Mouse (Mus musculus): ENCODE measurements around the gene Rrp36.

Gene Rrp36

DNA sequence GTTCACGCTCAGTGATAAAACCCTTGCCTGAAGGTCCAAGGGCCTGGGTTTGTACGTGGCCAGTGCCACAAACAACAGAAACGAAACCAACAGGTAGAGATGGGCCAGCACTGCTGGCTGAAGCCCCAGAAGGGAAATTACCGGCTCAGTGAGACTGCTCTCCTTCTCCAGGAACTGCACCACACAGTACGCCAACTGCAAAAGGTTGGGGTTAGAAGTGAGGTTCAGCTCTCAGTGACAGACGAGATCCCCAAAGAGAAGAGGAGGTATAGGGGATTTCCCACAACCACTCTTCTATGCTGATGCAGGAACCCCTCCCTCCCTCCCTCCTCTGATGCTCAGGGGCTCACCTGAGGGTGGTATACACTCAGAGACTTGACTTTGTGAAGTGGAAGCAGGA is 11.8 kb upstream of the Rrp36 start:
- DNase-seq (ENCODE audit: low spot score): no peak

- DNase-seq (ENCODE audit: low spot score): no peak
These were observed 8.7 kb upstream of the Rrp36 start for GRCm38 (mm10) chr17:46682654-46683389.

DNA sequence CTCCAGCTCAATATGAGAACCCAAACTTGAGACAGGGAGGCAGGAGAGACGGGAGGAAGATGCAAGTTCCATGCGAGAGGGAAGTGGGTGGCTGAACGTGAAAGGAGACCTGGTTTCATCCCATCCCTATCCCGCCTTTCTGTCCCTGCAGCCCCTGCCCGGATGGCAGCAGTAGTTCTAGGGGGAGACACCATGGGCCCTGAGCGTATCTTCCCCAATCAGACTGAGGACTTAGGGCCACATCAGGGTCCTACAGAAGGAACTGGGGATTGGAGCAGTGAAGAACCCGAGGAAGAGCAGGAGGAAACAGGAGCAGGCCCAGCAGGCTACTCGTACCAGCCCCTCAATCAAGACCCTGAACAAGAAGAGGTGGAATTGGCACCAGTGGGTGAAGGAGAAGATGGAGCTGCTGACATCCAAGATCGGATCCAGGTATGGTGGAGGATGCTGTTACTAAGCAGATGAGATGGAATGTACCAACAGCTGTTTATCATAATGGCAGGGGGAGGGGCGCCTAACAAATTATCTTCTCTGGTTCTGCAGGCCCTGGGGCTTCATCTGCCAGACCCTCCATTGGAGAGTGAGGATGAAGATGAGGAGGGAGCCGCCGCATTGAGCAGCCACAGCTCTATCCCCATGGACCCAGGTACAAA is 7.4 kb upstream of the Rrp36 start:
- no peak for DNase-seq (ENCODE audit: low spot score)

DNA sequence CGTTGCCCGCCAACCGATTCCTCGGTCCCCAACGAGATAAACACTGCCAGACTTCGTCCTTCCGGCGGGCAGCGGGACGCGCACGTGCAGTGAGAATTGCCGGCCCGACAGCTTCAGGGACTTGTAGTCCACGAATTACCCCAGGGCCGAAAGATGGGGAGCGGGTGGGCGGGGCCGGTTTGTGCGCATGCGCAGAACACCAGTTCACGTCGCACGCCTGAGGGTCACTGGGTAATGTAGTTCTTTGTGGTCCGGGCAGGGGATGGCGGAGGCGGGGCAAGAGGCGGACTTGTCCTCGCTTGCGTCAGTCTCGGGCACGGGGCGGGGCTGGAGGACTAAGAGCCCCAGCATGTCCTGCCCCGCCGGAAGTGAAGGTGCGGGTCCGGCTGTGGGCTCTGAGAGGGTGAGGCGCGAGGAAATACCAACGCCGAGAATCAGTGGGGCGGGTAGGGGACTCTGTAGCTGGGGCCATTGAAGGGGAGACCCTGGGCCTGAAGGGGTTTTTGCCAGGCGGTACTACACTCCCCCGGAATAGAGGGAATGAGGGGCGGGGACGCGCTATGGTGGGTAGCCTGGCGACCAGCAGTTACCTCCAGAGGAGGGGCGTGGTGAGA is 6.7 kb upstream of the Rrp36 start, which contains the start of gene Klhdc3:
Klhdc3 (minus strand) TSS at position 155 of the 614 bp plus-strand sequence.
- DNase-seq (ENCODE audit: low spot score): peak; percentile 96

GRCm38 (mm10) chr17:46679843-46680759 is 5.9 kb upstream of the Rrp36 start:
- DNase-seq (ENCODE audit: low spot score): peak; percentile 19

GRCm38 (mm10) chr17:46678911-46679310 is 4.8 kb upstream of the Rrp36 start:
- no peak for DNase-seq (ENCODE audit: low spot score)

- DNase-seq (ENCODE audit: low spot score): no peak
These were observed 4.3 kb upstream of the Rrp36 start, which contains the start of gene Mea1 for GRCm38 (mm10) chr17:46678416-46678815. TSS of gene Mea1 (plus strand) at chr17:46678793.

- no peak for DNase-seq (ENCODE audit: low spot score)
These were observed 555 bp upstream of the Rrp36 start for GRCm38 (mm10) chr17:46674530-46675283.

DNA sequence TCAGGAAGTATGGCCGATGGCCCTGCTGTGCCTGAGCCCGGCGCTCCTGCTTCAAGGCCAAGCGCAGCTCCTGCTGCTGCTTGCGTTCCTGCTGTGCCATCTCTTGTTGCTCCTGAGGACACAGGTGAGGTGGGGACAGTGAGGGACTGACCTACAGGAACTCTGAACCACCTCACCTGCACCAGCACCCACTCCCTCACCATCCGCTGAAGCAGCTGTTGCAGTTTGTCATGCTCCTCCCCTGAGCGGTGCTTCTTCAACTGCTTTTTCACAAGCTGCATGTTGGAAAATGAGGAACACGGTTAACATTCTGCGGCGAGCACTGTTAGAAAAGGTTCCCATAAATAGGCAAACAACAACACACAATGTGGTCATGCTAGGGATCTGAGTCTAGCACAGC is 4.2 kb downstream of the Rrp36 start:
- DNase-seq (ENCODE audit: low spot score): no peak

- DNase-seq (ENCODE audit: low spot score): no peak
These were observed 6.4 kb downstream of the Rrp36 start for GRCm38 (mm10) chr17:46667712-46668111.

- DNase-seq (ENCODE audit: low spot score): no peak
These were observed 11.4 kb downstream of the Rrp36 start for GRCm38 (mm10) chr17:46662730-46663129.

- no peak for DNase-seq (ENCODE audit: low spot score)
These were observed 12.2 kb downstream of the Rrp36 start for GRCm38 (mm10) chr17:46661981-46662380.

DNA sequence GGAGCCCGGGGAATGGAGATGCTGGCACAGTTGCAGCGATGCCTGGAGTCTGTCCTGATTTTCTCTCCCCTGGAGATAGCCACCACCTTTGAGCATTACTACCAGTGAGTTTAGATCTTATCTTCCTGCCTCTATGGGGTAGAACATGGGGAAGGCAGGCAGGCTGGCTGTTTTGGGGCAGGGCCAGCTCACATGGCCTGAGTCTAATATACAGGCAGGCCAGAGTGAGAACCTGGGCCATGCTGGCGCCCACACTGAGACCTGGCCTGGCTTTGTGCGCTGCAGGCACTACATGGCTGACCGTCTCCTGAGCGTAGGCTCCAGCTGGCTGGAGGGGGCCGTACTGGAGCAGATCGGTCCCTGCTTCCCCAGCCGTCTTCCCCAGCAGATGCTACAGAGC is 12.8 kb downstream of the Rrp36 start:
- no peak for DNase-seq (ENCODE audit: low spot score)

DNA sequence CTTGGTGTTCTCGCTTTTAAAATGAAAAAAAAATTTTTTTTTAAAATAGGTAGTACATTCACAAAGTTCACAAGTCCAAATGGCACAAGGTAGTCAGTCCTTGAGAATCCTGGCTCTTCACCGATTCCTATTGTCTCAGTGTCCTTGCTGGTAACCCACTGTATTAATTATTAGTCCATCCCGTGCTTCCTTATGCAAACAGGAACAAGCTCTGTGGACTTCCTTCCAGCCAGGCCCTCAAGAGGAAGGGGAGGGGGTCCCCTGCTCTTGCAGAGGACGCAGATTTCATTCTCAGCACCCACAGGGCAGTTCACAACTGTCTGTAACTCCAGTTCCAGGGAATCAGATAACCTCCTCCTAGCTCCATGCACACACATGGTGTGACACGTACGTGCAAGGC is 18.1 kb downstream of the Rrp36 start:
- DNase-seq (ENCODE audit: low spot score): no peak

GRCm38 (mm10) chr17:46651755-46652547 is 22.2 kb downstream of the Rrp36 start:
- no peak for DNase-seq (ENCODE audit: low spot score)

GRCm38 (mm10) chr17:46651292-46651691 is 22.9 kb downstream of the Rrp36 start:
- no peak for DNase-seq (ENCODE audit: low spot score)

DNA sequence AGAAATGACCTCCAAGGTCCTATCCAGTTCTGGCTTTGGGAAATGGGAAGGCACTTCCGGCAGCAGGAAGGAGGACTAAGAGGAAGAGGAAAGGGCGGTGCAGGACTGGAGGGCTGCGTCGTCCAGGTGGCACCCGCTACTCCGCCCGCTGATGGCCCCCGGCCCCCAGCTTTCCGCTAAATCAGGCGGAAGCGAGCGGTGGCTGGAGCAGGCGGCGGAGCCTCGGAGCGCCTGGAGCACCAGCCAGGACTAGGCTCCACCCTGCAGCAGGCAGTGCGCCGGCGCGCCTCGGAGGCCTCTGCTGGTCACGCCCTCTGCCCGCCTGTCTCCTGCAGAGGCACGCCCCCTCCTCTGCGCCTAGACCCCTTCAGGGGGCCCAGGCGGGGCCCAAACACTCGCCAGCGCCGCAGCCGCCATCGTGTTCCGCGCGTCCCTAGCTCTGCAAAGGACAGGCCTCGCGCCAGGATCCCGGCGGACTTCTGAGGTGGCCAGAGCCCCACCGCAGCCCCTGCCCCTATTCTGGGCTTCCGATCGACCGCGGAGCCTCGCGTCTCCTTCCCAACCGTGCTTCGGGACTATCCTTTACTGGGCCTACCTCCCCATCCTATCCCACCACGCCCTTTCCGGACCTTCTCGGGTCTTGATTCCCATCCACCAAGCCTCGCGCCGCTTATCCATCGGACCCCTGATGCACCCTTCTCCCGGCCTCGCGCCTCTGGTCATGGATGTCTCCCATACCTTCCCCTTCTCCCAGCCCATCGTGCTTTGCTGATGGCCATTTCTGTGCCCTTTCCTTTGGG is 23.7 kb downstream of the Rrp36 start, which contains the start of gene Cul7:
Cul7 (plus strand) TSS at position 106 of the 800 bp plus-strand sequence.
- peak; percentile 53 for DNase-seq (ENCODE audit: low spot score)

GRCm38 (mm10) chr17:46649811-46650210 is 24.3 kb downstream of the Rrp36 start:
- DNase-seq (ENCODE audit: low spot score): no peak

DNA sequence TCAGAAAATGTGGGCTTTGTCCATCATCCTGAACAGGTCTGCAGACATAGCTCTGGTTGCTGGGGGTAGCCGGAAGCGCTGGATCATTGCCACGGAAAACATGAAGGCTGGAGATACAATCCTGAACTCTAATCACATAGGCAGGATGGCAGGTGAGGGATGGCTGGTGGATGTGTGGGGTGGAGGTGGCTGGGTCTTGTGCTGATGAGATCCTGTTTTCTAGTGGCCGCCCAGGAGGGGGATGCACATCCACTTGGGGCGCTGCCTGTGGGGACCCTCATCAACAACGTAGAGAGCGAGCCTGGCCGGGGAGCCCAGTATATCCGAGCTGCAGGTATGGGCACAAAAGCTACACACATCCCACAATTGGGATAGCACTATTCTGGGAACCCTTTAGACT is 25.7 kb downstream of the Rrp36 start:
- no peak for DNase-seq (ENCODE audit: low spot score)

GRCm38 (mm10) chr17:46647279-46647678 is 26.9 kb downstream of the Rrp36 start:
- no peak for DNase-seq (ENCODE audit: low spot score)
